Mouse (Mus musculus) CH12.LX (cell line): Measurements from ENCODE around the gene Rbms2. TPM values are rescaled to one million over a fixed set of nuclear protein-coding genes. Genes with fewer than 3 reads are reported as not detected.

Source experiments
- DNase-seq: peaks from one replicate; pipeline ENCODE4 v3.0.0-alpha.2; 2013; ENCODE audit errors: extremely low read depth
- H3K27ac ChIP-seq: 2 replicates; pipeline ENCODE4 v1.5.1; 2012; ENCODE audit warnings: low read depth, mild to moderate bottlenecking, control low read depth, moderate library complexity; ENCODE audit not compliant: insufficient read depth
- H3K27me3 ChIP-seq: replicated peaks from 2 replicates; pipeline ENCODE3; 2012; ENCODE audit warnings: inconsistent platforms
- H3K36me3 ChIP-seq, 2 experiments: replicated peaks in 1 of 2; 2 replicates each; pipeline versions ENCODE3 to v1.6.1; 2012; ENCODE audit warnings: inconsistent platforms in 1 of 2, low read length in 1 of 2, mild to moderate bottlenecking in 1 of 2, mixed read lengths in 1 of 2, moderate library complexity in 1 of 2; ENCODE audit not compliant: control insufficient read depth in 1 of 2, insufficient read depth in 1 of 2
- H3K4me1 ChIP-seq, 2 experiments: 2 replicates each; pipeline ENCODE4 v1.6.1; 2012; ENCODE audit warnings: inconsistent platforms in 1 of 2, moderate library complexity in 1 of 2; ENCODE audit not compliant: insufficient read depth in 2 of 2, control insufficient read depth in 1 of 2
- H3K4me2 ChIP-seq: 2 replicates; pipeline ENCODE4 v1.6.1; 2012; ENCODE audit warnings: low read depth, mild to moderate bottlenecking, control low read depth; ENCODE audit not compliant: poor library complexity, insufficient read depth, severe bottlenecking
- H3K4me3 ChIP-seq, 3 experiments: fragments of 150-350 bp in 1 of 3; sonication (generic) in 1 of 3; replicated peaks in 1 of 3; 2 replicates each; pipeline versions ENCODE3 to v1.5.1; 2011 to 2012; ENCODE audit warnings: low read depth in 2 of 3, low read length in 2 of 3, mild to moderate bottlenecking in 2 of 3, moderate library complexity in 2 of 3, control low read depth in 1 of 3, improper control_type of control experiment in 1 of 3, inconsistent platforms in 1 of 3, mixed read lengths in 1 of 3; ENCODE audit not compliant: poor library complexity in 1 of 3
- H3K79me2 ChIP-seq: replicated peaks from 2 replicates; pipeline ENCODE4 v1.6.1; 2012; ENCODE audit warnings: mild to moderate bottlenecking, moderate library complexity; ENCODE audit not compliant: control insufficient read depth, poor library complexity, insufficient read depth, severe bottlenecking; ENCODE audit errors: extremely low read depth
- H3K9ac ChIP-seq: 2 replicates; pipeline ENCODE4 v1.6.1; 2012; ENCODE audit warnings: low read depth, mild to moderate bottlenecking, control low read depth, moderate library complexity; ENCODE audit not compliant: insufficient read depth
- H3K9me3 ChIP-seq: replicated peaks from 2 replicates; pipeline ENCODE3; 2012; ENCODE audit warnings: low read length, inconsistent platforms, mixed read lengths
- CHD1 ChIP-seq: IDR thresholded peaks from 2 replicates; pipeline ENCODE4 v1.6.1; 2012; ENCODE audit warnings: low read depth, low read length, improper control_type of control experiment, inconsistent platforms
- CHD2 ChIP-seq: IDR thresholded peaks from 2 replicates; pipeline ENCODE4 v1.6.1; 2011; ENCODE audit warnings: low read length, improper control_type of control experiment
- ELF1 ChIP-seq: IDR thresholded peaks from 2 replicates; pipeline ENCODE4 v1.6.1; 2014; ENCODE audit warnings: low read depth, mild to moderate bottlenecking, inconsistent platforms, low read length, improper control_type of control experiment
- EP300 ChIP-seq: IDR thresholded peaks from 2 replicates; pipeline ENCODE4 v1.6.1; 2011; ENCODE audit warnings: low read length, improper control_type of control experiment
- ETS1 ChIP-seq: conservative IDR thresholded peaks from 2 replicates; pipeline ENCODE4 v1.6.1; 2012; ENCODE audit warnings: low read depth, mild to moderate bottlenecking, inconsistent platforms, low read length, improper control_type of control experiment, moderate library complexity
- GABPA ChIP-seq: IDR thresholded peaks from 2 replicates; pipeline ENCODE4 v1.6.1; 2012; ENCODE audit warnings: low read depth, low read length, improper control_type of control experiment, inconsistent platforms; ENCODE audit not compliant: insufficient replicate concordance
- IRF4 ChIP-seq: IDR thresholded peaks from 2 replicates; pipeline ENCODE4 v1.6.1; 2014; ENCODE audit warnings: low read depth, mild to moderate bottlenecking, inconsistent platforms, low read length, improper control_type of control experiment
- JUN ChIP-seq: IDR thresholded peaks from 2 replicates; pipeline ENCODE4 v1.6.1; 2011; ENCODE audit warnings: low read depth, mild to moderate bottlenecking, low read length, improper control_type of control experiment, moderate library complexity; ENCODE audit not compliant: insufficient read depth
- KAT2A ChIP-seq: IDR thresholded peaks from 2 replicates; pipeline ENCODE4 v1.6.1; 2012; ENCODE audit warnings: low read length, improper control_type of control experiment, inconsistent platforms; ENCODE audit not compliant: insufficient replicate concordance
- MAX ChIP-seq: IDR thresholded peaks from 2 replicates; pipeline ENCODE4 v1.6.1; 2011; ENCODE audit warnings: low read length, improper control_type of control experiment
- MAZ ChIP-seq: IDR thresholded peaks from 2 replicates; pipeline ENCODE4 v1.6.1; 2012; ENCODE audit warnings: low read depth, mild to moderate bottlenecking, inconsistent platforms, low read length, improper control_type of control experiment, moderate library complexity
- MEF2A ChIP-seq: IDR thresholded peaks from 2 replicates; pipeline ENCODE4 v1.6.1; 2014; ENCODE audit warnings: low read depth, mild to moderate bottlenecking, inconsistent platforms, low read length, improper control_type of control experiment, borderline replicate concordance
- NELFE ChIP-seq: IDR thresholded peaks from 2 replicates; pipeline ENCODE4 v1.6.1; 2011; ENCODE audit warnings: low read depth, low read length, improper control_type of control experiment
- PAX5 ChIP-seq: IDR thresholded peaks from 2 replicates; pipeline ENCODE4 v1.6.1; 2012; ENCODE audit warnings: low read length, inconsistent platforms, mixed read lengths
- POLR2A ChIP-seq: IDR thresholded peaks from 2 replicates; pipeline ENCODE4 v1.6.1; 2011; ENCODE audit warnings: low read depth, mild to moderate bottlenecking, improper control_type of control experiment, low read length
- POLR2AphosphoS2 ChIP-seq: IDR thresholded peaks from 2 replicates; pipeline ENCODE4 v1.6.1; 2011; ENCODE audit warnings: low read depth, low read length, improper control_type of control experiment
- RCOR1 ChIP-seq: conservative IDR thresholded peaks from 2 replicates; pipeline ENCODE4 v1.6.1; 2012; ENCODE audit warnings: low read depth, mild to moderate bottlenecking, inconsistent platforms, low read length, improper control_type of control experiment
- SIN3A ChIP-seq: IDR thresholded peaks from 2 replicates; pipeline ENCODE4 v1.6.1; 2012; ENCODE audit warnings: low read length, improper control_type of control experiment, inconsistent platforms
- TCF12 ChIP-seq: IDR thresholded peaks from 2 replicates; pipeline ENCODE4 v1.6.1; 2014; ENCODE audit warnings: low read depth, mild to moderate bottlenecking, inconsistent platforms, low read length, improper control_type of control experiment
- USF1 ChIP-seq: IDR thresholded peaks from 2 replicates; pipeline ENCODE4 v1.6.1; 2014; ENCODE audit warnings: low read depth, mild to moderate bottlenecking, inconsistent platforms, low read length, improper control_type of control experiment
- dilution Hi-C: fragments of 300-500 bp; cut with MboI; formaldehyde crosslinking; loops from 2 replicates; pipeline ENCODE4 v1.14.3; 2020; ENCODE audit warnings: low sequenced_read_pairs; ENCODE audit not compliant: extremely low pct_unique_long_range_greater_than_20kb, extremely low pct_ligation_motif_present
- in situ Hi-C: fragments of 300-500 bp; cut with MboI; formaldehyde crosslinking; loops from 3 replicates; pipeline ENCODE4 v1.14.3; 2019; ENCODE audit warnings: low sequenced_read_pairs, low pct_ligation_motif_present, low pct_unique_long_range_greater_than_20kb, mixed read lengths
- polyA plus RNA-seq: library from polyadenylated mRNA; unstranded; fragments of >175 nt; gene quantifications from 2 replicates; pipeline ENCODE4 v1.2.1, GENCODE M21; 2012; ENCODE audit warnings: low read depth; ENCODE audit not compliant: insufficient read length
- total RNA-seq, 2 experiments: library from RNA; depleted of rRNA; stranded (reverse); fragments of 300-350 nt in 1 of 2; fragments of >200 nt in 1 of 2; gene quantifications; 2 replicates each; pipeline ENCODE4 v1.2.3; 2012 to 2014

Rbms2 gene
- total and polyA plus RNA-seq, 3 experiments, result 9.1 to 36.6 (median 9.8) TPM

DNA sequence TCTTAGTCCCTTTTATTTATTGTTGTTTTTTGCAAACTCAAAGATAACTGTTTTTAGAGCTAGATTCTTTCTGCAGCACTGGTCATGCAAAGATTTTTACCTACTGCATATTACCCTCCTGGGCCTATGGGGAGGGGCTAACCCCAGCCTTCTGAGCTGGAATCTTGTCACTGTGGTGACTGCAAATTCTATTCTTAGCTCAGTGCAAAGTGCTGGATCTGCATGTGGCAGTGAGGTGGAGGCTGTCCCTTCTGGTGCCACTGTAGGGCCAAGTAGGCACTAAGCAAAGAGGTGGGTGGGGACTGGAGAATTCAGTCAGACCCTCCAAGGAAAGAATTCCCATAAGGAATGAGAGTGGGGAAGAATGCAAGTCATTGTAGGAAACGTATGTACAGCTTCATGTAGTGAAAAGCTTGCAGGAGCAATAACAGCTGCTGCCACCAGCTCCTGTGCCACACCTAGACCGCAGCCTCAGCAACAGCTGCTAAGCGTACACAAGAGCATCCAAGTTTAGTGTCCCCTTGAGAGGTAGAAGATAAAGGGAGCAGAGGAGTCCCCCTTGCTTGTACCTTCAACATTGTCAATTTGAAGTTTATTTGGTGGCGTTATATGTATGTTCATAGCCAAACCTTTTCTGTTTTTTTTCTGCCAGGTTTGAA is 69.9 kb downstream of the Rbms2 start:
- H3K9ac ChIP-seq, result no peak overlapping the region
- no peaks in the 10 kb centered on the region for H3K27me3 ChIP-seq
- in situ Hi-C loops (no loop called here), dilution Hi-C loops (no loop called here)
- H3K9me3 ChIP-seq, result no peaks in the 10 kb centered on the region
- H3K4me1 ChIP-seq, result peaks cover 5 to 37% of the 10 kb centered on the region in 2 experiments; a peak in 3 of 4 replicates
- peaks cover 51 to 81% of the 10 kb centered on the region in 2 experiments for H3K36me3 ChIP-seq
- TF ChIP-seq KAT2A (no peak), CHD1 (no peak), ETS1 (no peak), JUN (no peak), MAZ (no peak), GABPA (no peak), IRF4 (no peak), POLR2AphosphoS2 (no peak), PAX5 (no peak)
- H3K4me3 ChIP-seq, result no peak overlapping the region
- H3K4me2 ChIP-seq, result no peak overlapping the region
- H3K27ac ChIP-seq, result no peak overlapping the region
- no peak for DNase-seq
- peaks cover 21% of the 10 kb centered on the region for H3K79me2 ChIP-seq

DNA sequence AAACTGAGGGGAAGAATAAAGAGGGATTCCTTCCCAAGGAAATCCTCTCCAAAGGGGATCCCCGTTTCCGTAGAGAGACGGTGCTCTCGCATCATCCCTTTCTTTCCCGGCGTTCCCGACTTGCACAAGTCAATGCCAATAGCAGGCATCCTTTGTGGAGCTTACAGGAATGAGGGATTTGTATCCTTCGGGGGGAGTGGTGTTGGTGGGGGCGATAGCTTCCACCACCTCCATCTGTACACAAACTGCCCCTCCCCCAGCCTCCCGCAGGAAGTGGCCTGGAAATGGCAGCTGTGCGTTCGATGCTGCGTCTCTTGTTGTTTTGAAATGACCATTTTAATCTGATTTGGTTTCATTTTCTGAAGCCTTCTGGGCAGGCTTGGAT is 82.5 kb downstream of the Rbms2 start:
- H3K4me3 ChIP-seq, result peak overlapping the region; percentile 77 to 87 (median 84)
- in situ Hi-C loops, result loop anchor here (10.0 kb wide), 1 partner anchor 47 kb away; no protein-coding TSS in a partner anchor
- no peaks in the 10 kb centered on the region for H3K27me3 ChIP-seq
- H3K9ac ChIP-seq, result peak overlapping the region; percentile 86
- peaks cover 0 to 17% of the 10 kb centered on the region in 2 experiments for H3K36me3 ChIP-seq
- H3K79me2 ChIP-seq, result peaks cover 53% of the 10 kb centered on the region
- dilution Hi-C loops, result no loop called here
- peak overlapping the region; percentile 65 for H3K27ac ChIP-seq
- TF ChIP-seq NELFE, result no peak
- no peak for TF ChIP-seq CHD1
- peak; percentile 77; the same call in 1 of the 2 replicates for TF ChIP-seq SIN3A
- no peak for TF ChIP-seq POLR2A
- peak; percentile 72 for TF ChIP-seq IRF4
- no peak for TF ChIP-seq KAT2A
- peak; percentile 71 for TF ChIP-seq CHD2
- peak; percentile 25; the same call in 1 of the 2 replicates for TF ChIP-seq EP300
- peak; percentile 47 for TF ChIP-seq ELF1
- TF ChIP-seq ETS1, result 0 out of 2 replicates have a peak, but pooled peaks have one; percentile 24
- no peak for TF ChIP-seq USF1
- no peak for TF ChIP-seq RCOR1
- no peak for TF ChIP-seq GABPA
- no peak for TF ChIP-seq MAX
- TF ChIP-seq TCF12, result peak; percentile 57; the same call in 1 of the 2 replicates
- TF ChIP-seq MEF2A, result 0 out of 2 replicates have a peak, but pooled peaks have one; percentile 10
- TF ChIP-seq, all 38 proteins: peak for 8
- H3K4me1 ChIP-seq, result peaks cover 4 to 42% of the 10 kb centered on the region in 2 experiments; a peak in 3 of 4 replicates
- no peaks in the 10 kb centered on the region for H3K9me3 ChIP-seq
- DNase-seq, result peak; percentile 69
- peak overlapping the region; percentile 89 for H3K4me2 ChIP-seq
